Mouse (Mus musculus): ENCODE measurements around the gene Mcat. TPM values are rescaled to one million over a fixed set of nuclear protein-coding genes. Genes with fewer than 3 reads are reported as not detected.
"Not testable (repeated sequence)": the region's sequence is repeated elsewhere in the genome, so short reads cannot be mapped to it uniquely, and the experiment has no call there.

The Mcat gene
- polyA plus RNA-seq, 1 experiment from 2014 or later, result 35.6 TPM

DNA sequence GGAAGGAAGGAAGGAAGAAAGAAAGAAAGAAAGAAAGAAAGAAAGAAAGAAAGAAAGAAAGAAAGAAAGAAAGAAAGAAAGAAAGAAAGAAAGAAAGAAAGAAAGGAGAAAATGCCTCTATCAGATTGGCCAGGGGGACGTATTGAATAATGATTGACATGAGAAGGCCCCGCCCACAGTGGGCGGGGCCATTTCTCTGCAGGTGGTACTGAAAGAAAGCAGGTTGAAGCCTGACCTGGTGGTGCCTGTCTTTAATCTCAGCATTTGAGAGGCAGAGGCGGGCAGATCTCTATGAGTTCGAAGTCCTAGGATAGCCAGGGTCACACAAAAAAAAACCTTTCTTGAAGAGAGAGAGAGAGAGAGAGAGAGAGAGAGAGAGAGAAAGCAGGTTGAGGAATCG is 62.1 kb downstream of the Mcat start:
- not testable (repeated sequence) for H3K27ac ChIP-seq (ENCODE audit: low read length); H3K4me1 ChIP-seq (ENCODE audit: control insufficient read depth, insufficient read depth, low read length); H3K4me3 ChIP-seq (ENCODE audit: low read depth, low read length); H3K4me2 ChIP-seq (replicated peaks; ENCODE audit: low read depth, low read length); H3K27me3 ChIP-seq (ENCODE audit: control insufficient read depth, insufficient read depth, low read length); H3K9ac ChIP-seq (replicated peaks; ENCODE audit: low read depth, low read length); ATAC-seq (ENCODE audit: insufficient number of reproducible peaks, insufficient read depth, low FRiP score, low read depth); H3K36me3 ChIP-seq (ENCODE audit: control insufficient read depth, insufficient read depth, low read length); H3K9me3 ChIP-seq (ENCODE audit: control insufficient read depth, low read depth, low read length)
- 76% methylated on average over 6 of the region's 6 CpGs for WGBS

DNA sequence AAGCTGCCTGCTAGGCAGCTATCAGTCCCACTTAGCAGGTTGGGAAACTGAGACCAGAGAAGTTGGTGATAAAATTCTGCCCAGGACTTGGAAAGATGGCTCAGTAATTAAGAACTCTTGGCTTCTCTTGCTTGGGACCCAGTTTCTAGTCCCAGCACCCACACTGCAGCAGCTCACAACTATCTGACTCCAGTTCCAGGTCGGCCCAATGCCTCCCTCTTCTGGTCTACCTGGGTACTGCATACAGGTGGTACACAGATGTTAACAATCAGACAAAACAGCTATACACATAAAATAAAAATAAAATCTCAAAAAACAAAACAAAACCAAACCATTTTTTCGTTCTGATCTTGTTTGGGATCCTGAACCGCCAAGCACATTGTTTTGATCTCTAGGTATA is 63.2 kb downstream of the Mcat start:
- Histone ChIP-seq H3K9me3 (ENCODE audit: control insufficient read depth, low read depth, low read length) (no peaks in the 10 kb centered on the region), H3K36me3 (ENCODE audit: control insufficient read depth, insufficient read depth, low read length) (peaks cover 13% of the 10 kb centered on the region), H3K27me3 (ENCODE audit: control insufficient read depth, insufficient read depth, low read length) (no peaks in the 10 kb centered on the region), H3K27ac (ENCODE audit: low read length) (no peak overlapping the region), H3K9ac (replicated peaks; ENCODE audit: low read depth, low read length) (no peak overlapping the region), H3K4me1 (ENCODE audit: control insufficient read depth, insufficient read depth, low read length) (no peaks in the 10 kb centered on the region), H3K4me2 (replicated peaks; ENCODE audit: low read depth, low read length) (no peak overlapping the region), H3K4me3 (ENCODE audit: low read depth, low read length) (no peak overlapping the region)
- 60% methylated on average over 3 of the region's 3 CpGs for WGBS
- no peak for ATAC-seq (ENCODE audit: insufficient number of reproducible peaks, insufficient read depth, low FRiP score, low read depth)

DNA sequence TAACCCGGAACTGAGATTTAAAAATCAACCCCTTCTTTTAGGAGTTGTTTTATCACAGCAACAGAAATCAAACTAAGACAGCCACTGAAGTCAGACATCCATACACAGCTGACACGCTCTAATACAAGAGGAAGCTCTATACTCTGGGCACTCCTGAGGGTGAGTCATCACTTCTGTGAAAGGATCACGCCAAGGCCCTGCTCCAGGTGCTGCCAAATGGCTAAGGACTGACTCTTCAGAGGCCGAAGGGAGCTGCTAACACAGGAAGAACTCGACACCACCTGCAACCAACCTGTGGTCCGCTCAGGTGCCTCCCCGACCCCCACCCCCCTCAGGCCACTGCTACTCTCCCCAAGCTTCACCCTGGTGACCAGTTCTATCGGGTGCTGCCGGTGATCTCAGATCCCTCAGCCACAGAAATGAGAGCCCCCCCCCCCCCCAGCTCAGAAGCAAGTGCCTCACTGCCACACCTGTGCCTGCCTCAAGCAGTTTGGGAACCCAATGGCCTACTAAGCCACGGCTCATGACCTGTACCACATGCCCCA is 64.3 kb downstream of the Mcat start:
- Histone ChIP-seq H3K4me1 (ENCODE audit: control insufficient read depth, insufficient read depth, low read length) (no peaks in the 10 kb centered on the region), H3K9me3 (ENCODE audit: control insufficient read depth, low read depth, low read length) (no peaks in the 10 kb centered on the region), H3K4me3 (ENCODE audit: low read depth, low read length) (no peak overlapping the region), H3K9ac (replicated peaks; ENCODE audit: low read depth, low read length) (no peak overlapping the region), H3K4me2 (replicated peaks; ENCODE audit: low read depth, low read length) (no peak overlapping the region), H3K36me3 (ENCODE audit: control insufficient read depth, insufficient read depth, low read length) (peaks cover 13% of the 10 kb centered on the region), H3K27ac (ENCODE audit: low read length) (no peak overlapping the region), H3K27me3 (ENCODE audit: control insufficient read depth, insufficient read depth, low read length) (no peaks in the 10 kb centered on the region)
- 89% methylated on average over 10 of the region's 10 CpGs for WGBS
- no peak for ATAC-seq (ENCODE audit: insufficient number of reproducible peaks, insufficient read depth, low FRiP score, low read depth)

DNA sequence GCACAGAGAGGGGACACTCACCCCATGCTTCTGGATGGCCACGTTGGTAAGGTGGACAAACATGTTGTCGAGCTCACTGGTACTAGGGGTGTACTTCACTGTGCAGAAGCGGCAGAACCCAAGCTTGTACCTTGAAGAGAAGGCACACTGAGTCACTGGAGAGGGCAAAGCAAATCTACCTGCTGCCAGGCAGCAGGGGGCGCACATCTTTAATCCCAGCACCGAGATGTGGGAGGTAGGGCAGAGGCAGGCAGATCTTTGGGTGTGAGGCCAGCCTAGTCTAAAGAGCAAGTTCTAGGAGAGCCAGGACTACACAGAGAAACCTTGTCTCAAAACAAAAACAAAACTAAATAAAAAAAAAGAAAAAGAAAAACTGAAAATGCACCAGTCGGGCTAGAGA is 66.3 kb downstream of the Mcat start:
- no peak for ATAC-seq (ENCODE audit: insufficient number of reproducible peaks, insufficient read depth, low FRiP score, low read depth)
- Histone ChIP-seq H3K27ac (ENCODE audit: low read length) (no peak overlapping the region), H3K27me3 (ENCODE audit: control insufficient read depth, insufficient read depth, low read length) (no peaks in the 10 kb centered on the region), H3K9ac (replicated peaks; ENCODE audit: low read depth, low read length) (no peak overlapping the region), H3K4me3 (ENCODE audit: low read depth, low read length) (no peak overlapping the region), H3K36me3 (ENCODE audit: control insufficient read depth, insufficient read depth, low read length) (peaks cover 13% of the 10 kb centered on the region), H3K4me1 (ENCODE audit: control insufficient read depth, insufficient read depth, low read length) (no peaks in the 10 kb centered on the region), H3K4me2 (replicated peaks; ENCODE audit: low read depth, low read length) (no peak overlapping the region), H3K9me3 (ENCODE audit: control insufficient read depth, low read depth, low read length) (no peaks in the 10 kb centered on the region)
- 93% methylated on average over 6 of the region's 6 CpGs for WGBS

Small RNA genes within 50 kb of the gene (microRNA-seq; reads per million reads assigned to microRNA genes)
- not detected for gene Gm24575

Other genes starting within 250 kb of the Mcat start
- gene Arfgap3, start 213.5 kb downstream of the Mcat start, polyA plus RNA-seq (2014; fragmentation: Nextera tagmentation; extraction: Ambion mirVana), result 59.1 and 60.8 TPM in 2 replicates
- gene Pacsin2, start 99.2 kb downstream of the Mcat start, polyA plus RNA-seq (2014; fragmentation: Nextera tagmentation; extraction: Ambion mirVana), result 53.5 and 55.1 TPM in 2 replicates
- gene Ttll1, start 52.9 kb downstream of the Mcat start, polyA plus RNA-seq (2014; fragmentation: Nextera tagmentation; extraction: Ambion mirVana), result 18.0 and 19.2 TPM in 2 replicates
- 7.1 and 8.9 TPM in 2 replicates for gene Bik, start 36.9 kb downstream of the Mcat start, polyA plus RNA-seq (2014; fragmentation: Nextera tagmentation; extraction: Ambion mirVana)
- 80.3 and 82.5 TPM in 2 replicates for gene Tspo, start 195 bp downstream of the Mcat start, polyA plus RNA-seq (2014; fragmentation: Nextera tagmentation; extraction: Ambion mirVana)
- 37.5 and 40.3 TPM in 2 replicates for gene Ttll12, start 31.4 kb upstream of the Mcat start, polyA plus RNA-seq (2014; fragmentation: Nextera tagmentation; extraction: Ambion mirVana)
- gene Scube1, start 161.2 kb upstream of the Mcat start, polyA plus RNA-seq (2014; fragmentation: Nextera tagmentation; extraction: Ambion mirVana), result 9.8 and 12.3 TPM in 2 replicates
- gene Mpped1, start 215.7 kb upstream of the Mcat start, polyA plus RNA-seq (2014; fragmentation: Nextera tagmentation; extraction: Ambion mirVana), result 1.4 and 1.8 TPM in 2 replicates

All from stomach, embryonic 14.5 days (tissue).